Mouse (Mus musculus): ENCODE data around the gene Zfp219.

DNA sequence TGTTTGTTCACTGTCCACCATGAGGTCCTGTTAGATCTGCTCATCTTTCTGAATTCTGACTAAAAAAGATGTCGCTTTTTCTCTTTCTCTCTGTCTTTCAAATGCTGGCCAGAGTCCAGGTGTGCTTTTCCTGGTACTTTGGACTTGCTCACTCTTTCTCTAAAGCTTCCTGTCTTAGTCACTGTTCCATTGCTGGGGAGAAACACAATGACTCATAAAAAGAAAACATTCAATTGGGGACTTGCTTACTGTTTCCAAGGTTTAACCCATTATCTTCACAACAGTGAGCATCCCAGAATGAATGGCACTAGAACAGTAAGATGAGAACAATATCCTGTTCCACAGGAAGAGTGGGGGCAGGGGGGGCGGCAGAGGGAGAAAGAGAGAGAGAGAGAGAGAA lies 60.2 kb downstream of the Zfp219 start:
- no peak for TF ChIP-seq CTCF (IDR thresholded peaks at IDR 0.05; ENCODE audit: insufficient read depth, low read length)
- TF ChIP-seq POLR2A (IDR thresholded peaks at IDR 0.05; ENCODE audit: borderline replicate concordance, extremely low read depth, low read depth, low read length) = no peak
